ENCODE assay signal across 9 mouse cellular contexts in genomic region chr2:118532401-118532800, GRCm38 (mm10). TPM values are rescaled to one million over a fixed set of nuclear protein-coding genes. Genes with fewer than 3 reads are reported as not detected.
DNase-seq lines count a peak whose midpoint lies in the region; ATAC-seq and TF ChIP-seq lines count a peak whose summit lies in the region.
"Had no signal": no experiment of that assay in that cellular context is flagged by ENCODE, and none has a peak within 500 bp of the region (broad histone marks: within the 10 kb centered on the region; RNA-seq: fewer than 3 reads in every experiment).

No protein-coding gene starts in this region.

- TF ChIP-seq CTCF in lung, adult 2 months (IDR thresholded peaks at IDR 0.05; ENCODE audit: insufficient read depth, low read length) = no peak
- TF ChIP-seq CTCF in small intestine, adult 2 months (IDR thresholded peaks at IDR 0.05; ENCODE audit: extremely low read depth, insufficient read length, insufficient replicate concordance, low read depth, low read length) = no peak

- H3K9me3 ChIP-seq in lung, embryonic 16.5 days (ENCODE audit: control insufficient read depth, low read length) = no peaks in the 10 kb centered on the region
- no peaks in the 10 kb centered on the region for H3K9me3 ChIP-seq in heart, embryonic 13.5 days

- peak overlapping the region; percentile 86 for H3K27ac ChIP-seq in lung, embryonic 16.5 days (ENCODE audit: low read length)
- H3K27ac ChIP-seq in heart, embryonic 13.5 days (replicated peaks) = peak overlapping the region; percentile 94
- H3K27ac ChIP-seq in small intestine, adult 2 months (ENCODE audit: insufficient read depth, low read depth, low read length) = peak overlapping the region; percentile 42

- no peak overlapping the region for H3K9ac ChIP-seq in lung, embryonic 16.5 days (ENCODE audit: low read length)
- H3K9ac ChIP-seq in heart, embryonic 13.5 days = peak overlapping the region; percentile 71

- DNase-seq in lung, adult 2 months = no peak
- peak; percentile 69 for DNase-seq in kidney, postnatal 10 days
- DNase-seq in cerebellum, adult 18-20 months = no peak
- DNase-seq in layer of hippocampus, postnatal 10 days (ENCODE audit: low spot score in 2 of 2) = no peak
- DNase-seq in gastrocnemius, postnatal 14 days = no peak

- H3K36me3 ChIP-seq in lung, embryonic 16.5 days (ENCODE audit: control insufficient read depth, insufficient read depth, low read length) = no peaks in the 10 kb centered on the region; the same call in 1 of the 2 replicates
- H3K36me3 ChIP-seq in heart, embryonic 13.5 days = peaks cover 37% of the 10 kb centered on the region
- H3K36me3 ChIP-seq in small intestine, adult 2 months (ENCODE audit: control insufficient read depth, insufficient read depth, low read length) = no peaks in the 10 kb centered on the region

- H3K4me2 ChIP-seq in lung, embryonic 16.5 days (ENCODE audit: low read depth, low read length) = no peak overlapping the region
- peak overlapping the region; percentile 22 for H3K4me2 ChIP-seq in heart, embryonic 13.5 days

- TF ChIP-seq POLR2A in lung, adult 2 months (IDR thresholded peaks at IDR 0.05; ENCODE audit: borderline replicate concordance, extremely low read depth, low read depth, low read length) = no peak
- no peak for TF ChIP-seq POLR2A in small intestine, adult 2 months (IDR thresholded peaks at IDR 0.05; ENCODE audit: low read depth, low read length)

- H3K4me1 ChIP-seq in lung, embryonic 16.5 days (replicated peaks; ENCODE audit: control insufficient read depth, insufficient read depth, low read length) = peaks cover 56% of the 10 kb centered on the region
- H3K4me1 ChIP-seq in lung, adult 2 months (ENCODE audit: control insufficient read depth, insufficient read depth, low read length) = peaks cover 35% of the 10 kb centered on the region
- peaks cover 74% of the 10 kb centered on the region for H3K4me1 ChIP-seq in heart, embryonic 13.5 days
- H3K4me1 ChIP-seq in small intestine, adult 2 months (ENCODE audit: control insufficient read depth, insufficient read depth, insufficient read length, low read length) = peaks cover 16% of the 10 kb centered on the region

- peak; percentile 2; the same call in 1 of the 2 replicates for ATAC-seq in lung, embryonic 16.5 days (ENCODE audit: low read depth)
- ATAC-seq in heart, embryonic 13.5 days (ENCODE audit: extremely low read depth, insufficient number of reproducible peaks, low FRiP score, low TSS enrichment) = no peak
- ATAC-seq: Patski had no signal

- intact Hi-C loops in gastrocnemius, postnatal 14 days (cut with DNase I; ENCODE audit: low total_unique reads) = no loop called here

- H3K27me3 ChIP-seq in lung, embryonic 16.5 days (ENCODE audit: control insufficient read depth, insufficient read depth, low read depth, low read length) = no peaks in the 10 kb centered on the region
- no peaks in the 10 kb centered on the region for H3K27me3 ChIP-seq in heart, embryonic 13.5 days (replicated peaks)
- no peaks in the 10 kb centered on the region for H3K27me3 ChIP-seq in small intestine, adult 2 months (ENCODE audit: control insufficient read depth, insufficient read depth, low read length)
- H3K27me3 ChIP-seq: Patski had no signal

- H3K4me3 ChIP-seq in lung, embryonic 16.5 days (ENCODE audit: low read length) = no peak overlapping the region
- no peak overlapping the region for H3K4me3 ChIP-seq in lung, adult 2 months (replicated peaks; ENCODE audit: extremely low read depth, low read depth, low read length)
- H3K4me3 ChIP-seq in heart, embryonic 13.5 days = no peak overlapping the region
- H3K4me3 ChIP-seq in small intestine, adult 2 months (ENCODE audit: low read depth, low read length) = no peak overlapping the region

- 33% methylated on average over 10 of the region's 10 CpGs for WGBS in lung, embryonic 16.5 days
- WGBS in lung, adult 2 months = 35% methylated on average over 10 of the region's 10 CpGs
- WGBS in heart, embryonic 13.5 days = 44% methylated on average over 10 of the region's 10 CpGs
- 64% methylated on average over 10 of the region's 10 CpGs for WGBS in small intestine, adult 2 months

RNA-seq across cellular contexts. Expression of gene Bmf, which starts 17.1 kb away (rescaled TPM):
- polyA plus RNA-seq in lung, embryonic 16.5 days (2015; fragmentation: Nextera tagmentation; extraction: Ambion mirVana) = 4.7 and 6.7 TPM in 2 replicates
- polyA plus RNA-seq in lung, adult 2 months (2012; rRNA removed) = 31.5 and 35.9 TPM in 2 replicates
- polyA plus RNA-seq in heart, embryonic 13.5 days (2015; fragmentation: Nextera tagmentation; extraction: Ambion mirVana) = 2.5 and 2.9 TPM in 2 replicates
- polyA plus RNA-seq in small intestine, adult 2 months (2012; rRNA removed) = 4.1 and 10.3 TPM in 2 replicates
- total RNA-seq in layer of hippocampus, postnatal 10 days (2021) = 1 to 10 TPM; 2.3 to 4.5 TPM
- total RNA-seq in gastrocnemius, postnatal 14 days (2021) = 10 to 100 TPM; 12.8 to 16.4 TPM

RNA-seq across cellular contexts. Expression of gene Srp14, which starts 52.9 kb away (rescaled TPM):
- 250 and 281 TPM in 2 replicates for polyA plus RNA-seq in lung, embryonic 16.5 days (2015; fragmentation: Nextera tagmentation; extraction: Ambion mirVana)
- polyA plus RNA-seq in lung, adult 2 months (2012; rRNA removed) = 53.4 and 70.5 TPM in 2 replicates
- 196 and 218 TPM in 2 replicates for polyA plus RNA-seq in heart, embryonic 13.5 days (2015; fragmentation: Nextera tagmentation; extraction: Ambion mirVana)
- polyA plus RNA-seq in small intestine, adult 2 months (2012; rRNA removed) = 10.9 and 16.3 TPM in 2 replicates
- 100 to 1,000 TPM; 171 to 194 TPM for total RNA-seq in layer of hippocampus, postnatal 10 days (2021)
- 100 to 1,000 TPM; 130 to 138 TPM for total RNA-seq in gastrocnemius, postnatal 14 days (2021)

Comparison
In these comparisons a context has a peak if more than half of its experiments do, and no peak if none do; other contexts are left out.
1. H3K27ac ChIP-seq: peak in every context shown above with its lines; median percentile 94 in heart, embryonic 13.5 days; 86 in lung, embryonic 16.5 days; 42 in small intestine, adult 2 months.